Mouse (Mus musculus) layer of hippocampus, adult 8-10 months (tissue): ENCODE results near the gene Plce1. TPM values are rescaled to one million over a fixed set of nuclear protein-coding genes. Genes with fewer than 3 reads are reported as not detected.
A peak's percentile ranks its signal among the peaks of the same experiment; 100 is the strongest.

ENCODE experiments used
- DNase-seq, 2 experiments: peaks; one replicate each; pipeline ENCODE4 v3.0.0; 2022; ENCODE audit warnings: low spot score in 2 of 2
- total RNA-seq, 4 experiments: library from RNA; stranded (reverse); gene quantifications; 2 replicates each; pipeline ENCODE4 v1.2.4; 2022

Gene Plce1
- total RNA-seq, 4 experiments from 2014 or later, result 10.8 to 20.5 (median 16.3) TPM

GRCm38 (mm10) chr19:38706449-38706848 lies 225.5 kb downstream of the Plce1 start:
- no peak for DNase-seq

- no peak for DNase-seq
These were observed 228.5 kb downstream of the Plce1 start for GRCm38 (mm10) chr19:38709376-38709775.

- no peak for DNase-seq
These were observed 240.9 kb downstream of the Plce1 start for GRCm38 (mm10) chr19:38721808-38722207.

- DNase-seq, result no peak
These were observed 242.1 kb downstream of the Plce1 start for GRCm38 (mm10) chr19:38722982-38723381.

GRCm38 (mm10) chr19:38723969-38724368 lies 243.1 kb downstream of the Plce1 start:
- peak; percentile 15 to 42 for DNase-seq

GRCm38 (mm10) chr19:38728842-38729241 lies 247.9 kb downstream of the Plce1 start:
- DNase-seq, result no peak

GRCm38 (mm10) chr19:38729264-38729663 lies 248.4 kb downstream of the Plce1 start:
- peak in 1 of 2 experiments; percentile 6 for DNase-seq

- no peak for DNase-seq
These were observed 263.6 kb downstream of the Plce1 start for GRCm38 (mm10) chr19:38744546-38744945.

- DNase-seq, result no peak
These were observed 265.0 kb downstream of the Plce1 start for GRCm38 (mm10) chr19:38745810-38746491.

GRCm38 (mm10) chr19:38746492-38747014 lies 265.6 kb downstream of the Plce1 start:
- no peak for DNase-seq

GRCm38 (mm10) chr19:38750192-38750591 lies 269.3 kb downstream of the Plce1 start:
- no peak for DNase-seq

- DNase-seq, result no peak
These were observed 276.3 kb downstream of the Plce1 start for GRCm38 (mm10) chr19:38757161-38757560.

- DNase-seq, result no peak
These were observed 277.1 kb downstream of the Plce1 start for GRCm38 (mm10) chr19:38758056-38758455.

- DNase-seq, result no peak
These were observed 278.0 kb downstream of the Plce1 start for GRCm38 (mm10) chr19:38758685-38759472.

GRCm38 (mm10) chr19:38760441-38760840 lies 279.5 kb downstream of the Plce1 start:
- no peak for DNase-seq

GRCm38 (mm10) chr19:38766306-38766705 lies 285.4 kb downstream of the Plce1 start:
- DNase-seq, result no peak

GRCm38 (mm10) chr19:38775548-38775947 lies 294.6 kb downstream of the Plce1 start:
- DNase-seq, result peak in 1 of 2 experiments; percentile 47

- peak; percentile 51 to 62 for DNase-seq
These were observed 297.9 kb downstream of the Plce1 start for GRCm38 (mm10) chr19:38778805-38779204.

GRCm38 (mm10) chr19:38783542-38783941 lies 302.6 kb downstream of the Plce1 start:
- no peak for DNase-seq

- DNase-seq, result no peak
These were observed 306.8 kb downstream of the Plce1 start for GRCm38 (mm10) chr19:38787756-38788155.

GRCm38 (mm10) chr19:38793563-38794045 lies 312.7 kb downstream of the Plce1 start:
- no peak for DNase-seq

GRCm38 (mm10) chr19:38796546-38796945 lies 315.6 kb downstream of the Plce1 start:
- DNase-seq, result no peak
